Mouse (Mus musculus) neural tube, embryonic 10.5 days (tissue): ENCODE measurements around the gene Usp37.
"Not testable (repeated sequence)": the region's sequence is repeated elsewhere in the genome, so short reads cannot be mapped to it uniquely, and the experiment has no call there.

Experiments
- DNase-seq: peaks from one replicate; pipeline ENCODE4 v3.0.0-alpha.2; 2017; ENCODE audit warnings: low spot score; ENCODE audit errors: extremely low spot score

Gene Usp37

DNA sequence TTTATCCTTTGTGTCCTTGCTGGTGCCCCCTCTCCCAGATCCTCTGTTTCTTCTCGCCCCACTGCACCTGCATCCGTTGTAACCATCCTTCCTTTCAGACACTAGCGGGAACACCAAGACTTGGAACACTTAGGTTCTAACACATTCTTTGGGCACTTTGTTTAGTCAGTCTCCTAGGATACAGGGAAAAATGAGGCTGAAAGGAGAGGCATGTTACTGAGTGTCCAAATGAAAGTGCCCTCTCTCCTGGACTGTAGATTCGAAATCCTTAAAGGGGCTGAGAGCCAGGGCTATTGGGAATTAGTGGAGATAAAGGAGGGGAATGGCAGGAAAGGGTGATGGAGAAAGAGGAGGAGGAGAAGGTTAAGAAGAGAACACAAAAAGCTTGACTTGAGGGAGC is at the start of gene Usp37:
Usp37 (minus strand) TSS at position 101 of the 400 bp plus-strand sequence.
- no peak for DNase-seq

- DNase-seq = peak; percentile 99
These were observed 43.8 kb upstream of the Usp37 start, which contains the start of the genes Zfp142 and Bcs1l for GRCm38 (mm10) chr1:74587773-74588445. Zfp142 (minus strand) TSS chr1:74588246. Bcs1l (plus strand) TSS chr1:74588289.

GRCm38 (mm10) chr1:74587233-74587772 is 43.2 kb upstream of the Usp37 start:
- DNase-seq = no peak

DNA sequence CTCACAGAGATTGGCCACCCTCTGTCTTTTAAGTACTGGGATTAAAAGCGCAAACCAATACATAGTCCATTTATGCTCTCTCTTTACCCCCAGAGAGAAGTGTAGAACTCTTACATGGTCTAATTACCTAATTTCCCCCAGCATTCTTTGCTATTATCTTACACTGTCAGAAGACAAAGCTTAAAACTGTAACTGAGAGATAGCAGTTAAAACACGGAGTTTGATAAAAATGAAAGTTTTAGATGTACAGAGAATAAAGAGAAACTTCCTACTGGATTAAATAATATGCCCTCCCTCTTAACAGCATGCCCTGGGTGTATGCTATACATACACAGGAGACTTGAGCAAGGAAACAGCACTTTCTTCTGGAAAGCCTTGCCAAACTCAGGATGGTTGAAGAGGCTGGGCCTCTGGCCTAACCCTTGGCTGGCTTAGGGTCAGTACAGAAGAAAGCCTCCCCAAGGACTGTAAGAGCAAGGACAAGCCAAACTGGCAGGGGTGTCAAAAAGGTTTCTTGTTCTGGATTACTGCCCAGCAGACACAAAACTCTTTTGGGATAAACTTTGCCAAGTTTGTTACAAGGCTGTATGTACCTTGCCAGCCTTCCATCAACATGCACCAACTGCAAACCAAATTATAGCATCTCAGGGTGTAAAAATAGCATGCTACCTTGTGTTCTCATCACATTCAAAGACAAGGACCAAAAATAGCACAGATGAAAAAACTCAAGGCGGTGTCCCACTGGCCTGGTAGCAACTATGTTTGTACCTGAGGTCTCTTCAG is 40.7 kb upstream of the Usp37 start:
- no peak for DNase-seq

DNA sequence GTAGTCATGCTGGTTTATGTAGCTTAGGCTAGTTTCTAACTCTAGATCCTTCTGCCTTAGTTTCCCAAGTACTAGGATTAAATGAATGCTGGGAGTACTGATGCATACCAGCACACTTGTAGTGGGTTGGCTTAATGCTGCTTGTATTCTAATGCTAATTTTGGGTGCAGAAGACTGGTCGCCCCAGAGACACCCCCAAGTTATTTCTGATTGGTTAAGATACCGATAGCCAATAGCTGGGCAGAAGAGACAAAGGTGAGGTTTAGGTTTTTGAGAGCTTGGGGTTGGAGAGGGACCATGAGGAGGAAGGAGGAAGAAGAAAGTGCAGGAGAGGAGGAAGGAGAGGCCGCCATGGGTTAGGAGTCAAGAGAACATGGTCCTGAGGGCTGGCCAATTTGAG is 38.5 kb upstream of the Usp37 start:
- DNase-seq = no peak

DNA sequence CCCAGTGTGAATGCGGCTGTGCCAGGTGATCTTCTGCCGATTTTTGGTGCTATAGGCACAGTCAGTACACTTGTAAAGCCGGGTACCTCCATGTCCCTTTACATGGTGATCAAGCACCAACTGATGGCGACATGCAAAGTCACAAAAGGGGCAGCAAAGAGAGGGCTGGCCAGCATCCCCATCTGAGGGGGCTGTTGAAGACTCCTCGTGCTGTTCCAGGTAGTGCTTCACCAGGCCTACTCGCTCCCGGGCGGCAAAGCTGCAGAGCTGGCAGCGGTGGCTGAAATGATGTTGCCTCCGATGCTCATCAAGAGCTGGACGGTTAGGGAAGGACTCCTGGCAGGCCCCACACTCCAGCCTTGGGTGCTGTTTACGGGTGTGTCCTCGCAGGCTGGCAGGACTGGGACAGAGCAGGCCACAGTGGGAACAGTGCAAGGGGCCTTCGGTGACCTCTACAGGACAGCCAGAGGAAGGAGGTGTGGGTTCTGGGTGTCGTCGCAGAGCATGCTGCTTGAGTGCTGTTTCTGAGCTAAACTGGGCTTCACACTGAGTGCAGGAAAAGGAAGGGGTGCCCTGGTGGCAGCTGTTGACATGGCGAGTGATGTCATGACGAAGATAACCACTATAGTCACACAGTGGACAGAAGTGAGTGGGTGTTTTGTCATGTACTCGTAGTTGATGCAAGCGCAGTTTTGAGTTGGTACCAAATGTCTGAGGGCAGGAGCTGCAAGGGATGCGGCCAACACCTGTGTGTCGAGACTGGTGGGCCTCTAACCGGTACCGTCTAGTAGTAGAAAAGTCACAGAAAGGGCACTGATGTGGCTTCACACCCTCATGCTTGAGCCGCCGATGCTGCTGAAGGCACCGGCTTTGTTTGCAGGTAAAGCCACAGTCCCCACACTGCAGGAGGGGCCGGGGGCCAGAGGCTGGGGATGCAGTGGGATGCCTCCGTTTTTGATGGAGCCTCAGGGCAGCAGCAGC is 25.9 kb upstream of the Usp37 start:
- no peak for DNase-seq

DNA sequence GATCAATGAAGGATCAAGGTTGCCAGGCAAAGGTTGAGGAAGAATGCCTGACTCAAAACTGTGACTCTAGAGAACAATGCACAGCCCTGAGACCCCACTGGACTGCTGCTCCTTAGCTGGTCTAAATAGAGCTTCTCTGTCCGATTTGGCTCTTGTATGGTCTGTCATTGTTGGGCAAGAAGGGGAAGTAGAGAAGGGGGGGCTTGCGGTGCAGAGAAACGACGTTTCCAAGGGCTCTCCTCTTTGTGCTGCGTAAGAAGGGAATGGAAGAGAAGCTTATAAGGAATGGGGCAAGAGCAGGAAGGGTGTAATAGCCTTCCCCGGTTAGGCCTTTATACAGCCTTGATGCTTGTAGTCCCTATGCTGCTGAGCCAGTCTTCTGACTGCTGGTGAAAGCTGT is 21.8 kb upstream of the Usp37 start:
- no peak for DNase-seq

GRCm38 (mm10) chr1:74559061-74559460 is 15.0 kb upstream of the Usp37 start:
- DNase-seq = no peak

DNA sequence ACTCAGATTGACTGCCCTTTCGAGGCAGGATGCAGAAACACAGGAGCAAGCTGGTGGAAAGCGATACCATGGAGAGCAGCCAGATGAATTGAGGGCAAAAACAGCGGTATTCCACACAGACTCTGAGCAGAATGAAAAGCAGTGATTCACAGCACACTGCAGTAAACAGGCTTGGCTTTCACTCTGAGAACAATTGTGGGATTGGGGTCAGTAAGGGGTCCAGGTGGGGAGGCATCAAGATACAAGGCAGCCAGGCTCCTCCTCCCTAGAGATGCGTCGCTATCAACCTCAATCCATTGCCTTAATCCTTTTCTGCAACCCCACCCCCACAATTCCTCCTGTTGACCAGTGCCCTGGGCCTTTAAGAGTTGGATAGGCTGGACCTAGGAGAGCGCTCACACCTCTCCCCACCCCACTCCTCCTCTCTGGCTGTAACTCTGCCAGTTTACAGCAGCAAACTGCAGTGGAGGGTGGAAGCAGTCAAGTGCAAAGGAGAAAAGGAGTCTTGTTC is 1.6 kb downstream of the Usp37 start, which contains the start of gene Plcd4:
Plcd4 (plus strand) TSS at position 438 of the 511 bp plus-strand sequence.
- no peak for DNase-seq

- no peak for DNase-seq
These were observed 5.4 kb downstream of the Usp37 start for GRCm38 (mm10) chr1:74538650-74539049.

DNA sequence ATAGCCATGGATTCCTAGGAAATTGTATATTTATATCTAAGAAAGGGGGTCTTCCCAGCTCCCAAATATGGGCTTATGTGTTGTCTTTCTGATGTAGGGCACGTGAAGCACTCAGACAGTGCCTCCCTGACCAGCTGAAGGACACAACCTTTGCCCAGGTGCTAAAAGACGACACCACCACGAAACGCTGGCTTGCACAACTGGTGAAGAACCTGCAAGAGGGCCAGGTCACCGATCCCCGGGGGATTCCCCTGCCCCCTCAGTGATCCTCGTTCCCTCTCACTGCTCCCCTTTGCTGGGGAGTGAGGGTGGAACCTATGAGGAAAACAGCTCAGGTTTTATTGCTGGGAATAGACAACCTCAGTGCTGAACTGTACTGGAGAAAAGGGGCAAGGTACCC is 15.5 kb downstream of the Usp37 start:
- DNase-seq = no peak

GRCm38 (mm10) chr1:74524746-74525145 is 19.3 kb downstream of the Usp37 start:
- no peak for DNase-seq

- DNase-seq = no peak
These were observed 24.2 kb downstream of the Usp37 start for GRCm38 (mm10) chr1:74519875-74520274.

DNA sequence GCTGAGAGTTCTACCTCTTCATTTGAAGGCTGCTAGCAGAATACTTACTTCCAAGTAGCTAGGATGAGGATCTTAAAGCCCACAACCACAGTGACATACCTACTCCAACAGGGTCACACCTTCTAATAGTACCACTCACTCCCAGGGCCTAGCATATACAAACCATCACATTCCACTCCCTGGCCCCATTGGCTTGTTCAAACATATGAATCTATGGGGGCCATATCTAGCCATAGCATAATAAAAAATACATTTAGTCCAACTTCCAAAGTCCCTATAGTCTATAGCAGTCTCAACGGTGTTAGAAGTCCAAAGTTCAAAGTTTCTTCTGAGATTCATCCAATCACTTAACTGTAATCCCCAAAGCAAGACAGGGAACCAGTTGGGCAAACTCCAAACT is 31.1 kb downstream of the Usp37 start:
- not testable (repeated sequence) for DNase-seq

GRCm38 (mm10) chr1:74511306-74511705 is 32.8 kb downstream of the Usp37 start:
- DNase-seq = no peak

DNA sequence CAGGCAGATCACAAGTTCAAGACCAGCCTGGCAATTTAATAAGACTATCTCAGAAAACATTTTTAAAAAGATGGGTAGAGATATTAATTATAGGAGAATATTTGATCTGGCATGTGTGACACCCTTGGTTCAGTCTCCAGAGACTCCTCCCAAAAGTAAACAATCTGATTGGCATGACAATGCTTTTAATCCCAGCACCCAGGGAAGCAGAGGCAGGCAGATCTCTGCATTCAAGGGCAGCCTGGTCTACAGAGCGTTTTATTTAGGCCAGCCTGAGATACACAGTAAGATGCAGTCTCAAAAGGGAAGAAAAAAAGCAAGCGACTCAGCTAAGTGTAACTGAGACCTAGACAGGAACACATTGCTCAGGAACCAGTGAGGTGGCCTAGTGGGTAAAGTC is 36.3 kb downstream of the Usp37 start:
- no peak for DNase-seq

DNA sequence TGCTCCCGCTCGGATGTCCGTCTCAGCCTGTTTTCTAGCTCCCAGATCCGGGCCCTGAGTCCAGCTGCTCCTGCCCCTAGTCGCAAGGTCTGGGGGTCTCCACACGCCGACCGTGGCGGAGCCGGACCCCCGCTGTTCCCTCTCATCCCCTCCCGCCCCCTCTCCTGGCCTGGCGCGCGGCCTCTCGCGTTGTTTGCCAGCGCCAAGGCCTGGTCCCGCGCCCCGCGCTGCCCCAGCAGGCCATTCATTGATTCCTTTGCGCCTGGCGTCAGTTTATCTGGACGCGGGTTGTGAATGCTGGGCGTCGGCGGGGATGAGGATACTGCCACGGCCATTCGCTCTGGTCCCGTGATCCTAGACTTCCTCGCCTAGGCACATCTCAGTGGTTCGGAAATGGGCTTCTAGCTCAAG is 37.6 kb downstream of the Usp37 start:
- DNase-seq = peak; percentile 92

GRCm38 (mm10) chr1:74505721-74506464 is 38.2 kb downstream of the Usp37 start, which contains the start of gene Cnot9:
Cnot9 (plus strand) TSS chr1:74506058.
- peak; percentile 100 for DNase-seq

DNA sequence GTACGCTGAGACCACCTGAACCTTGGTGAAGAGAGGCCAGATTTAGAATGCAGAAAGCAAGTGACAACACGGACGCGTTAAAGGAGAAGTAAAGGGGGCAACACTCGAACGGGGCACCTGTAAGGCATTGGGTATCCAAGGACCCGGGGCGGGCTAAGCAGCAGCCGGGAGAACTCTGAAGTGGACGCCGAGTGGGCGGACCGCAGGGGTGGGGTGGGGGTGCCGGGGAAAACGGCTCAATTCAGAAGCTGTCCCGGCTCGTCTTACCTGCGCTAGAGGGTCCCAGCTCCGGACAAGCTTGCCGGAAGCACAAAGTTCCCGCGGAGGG is 38.7 kb downstream of the Usp37 start:
- DNase-seq = no peak

GRCm38 (mm10) chr1:74501106-74501505 is 43.0 kb downstream of the Usp37 start:
- DNase-seq = no peak
